Mouse (Mus musculus) gonadal fat pad, adult 2 months (tissue): ENCODE measurements around the gene Plcl2. TPM values are rescaled to one million over a fixed set of nuclear protein-coding genes. Genes with fewer than 3 reads are reported as not detected.
"Not testable (repeated sequence)": the region's sequence is repeated elsewhere in the genome, so short reads cannot be mapped to it uniquely, and the experiment has no call there.

Experiments used
- DNase-seq: peaks from one replicate; pipeline ENCODE4 v3.0.0-alpha.2; 2012; ENCODE audit warnings: low read depth
- polyA plus RNA-seq: library from polyadenylated mRNA; depleted of rRNA; stranded (reverse); fragments of >200 nt; gene quantifications from 2 replicates; pipeline ENCODE4 v1.2.3, GENCODE M21; 2012

Plcl2 gene
- polyA plus RNA-seq, 1 experiment, result 3.4 TPM

- DNase-seq, result no peak
These were observed 165.4 kb downstream of the Plcl2 start for GRCm38 (mm10) chr17:50674580-50674979.

- no peak for DNase-seq
These were observed 166.0 kb downstream of the Plcl2 start for GRCm38 (mm10) chr17:50675231-50675630.

- DNase-seq, result no peak
These were observed 168.1 kb downstream of the Plcl2 start for GRCm38 (mm10) chr17:50677334-50677733.

- no peak for DNase-seq
These were observed 168.9 kb downstream of the Plcl2 start for GRCm38 (mm10) chr17:50677978-50678712.

GRCm38 (mm10) chr17:50678748-50679147, 169.5 kb downstream of the Plcl2 start:
- no peak for DNase-seq

- DNase-seq, result no peak
These were observed 170.7 kb downstream of the Plcl2 start for GRCm38 (mm10) chr17:50679613-50680534.

- DNase-seq, result peak; percentile 6
These were observed 173.5 kb downstream of the Plcl2 start for GRCm38 (mm10) chr17:50682696-50683095.

- DNase-seq, result no peak
These were observed 175.9 kb downstream of the Plcl2 start for GRCm38 (mm10) chr17:50684960-50685645.

- DNase-seq, result no peak
These were observed 178.5 kb downstream of the Plcl2 start for GRCm38 (mm10) chr17:50687670-50688069.

- DNase-seq, result no peak
These were observed 178.9 kb downstream of the Plcl2 start for GRCm38 (mm10) chr17:50688135-50688534.

- not testable (repeated sequence) for DNase-seq
These were observed 189.2 kb downstream of the Plcl2 start for GRCm38 (mm10) chr17:50698410-50698809.

- no peak for DNase-seq
These were observed 201.5 kb downstream of the Plcl2 start for GRCm38 (mm10) chr17:50710497-50711222.

- no peak for DNase-seq
These were observed 208.4 kb downstream of the Plcl2 start for GRCm38 (mm10) chr17:50717586-50717985.

GRCm38 (mm10) chr17:50724376-50724775, 215.2 kb downstream of the Plcl2 start:
- DNase-seq, result no peak

- no peak for DNase-seq
These were observed 217.1 kb downstream of the Plcl2 start for GRCm38 (mm10) chr17:50726265-50726664.

- DNase-seq, result no peak
These were observed 219.8 kb downstream of the Plcl2 start for GRCm38 (mm10) chr17:50729031-50729430.

- no peak for DNase-seq
These were observed 220.4 kb downstream of the Plcl2 start for GRCm38 (mm10) chr17:50729577-50729976.

GRCm38 (mm10) chr17:50730896-50731295, 221.7 kb downstream of the Plcl2 start:
- DNase-seq, result no peak

GRCm38 (mm10) chr17:50731876-50732275, 222.7 kb downstream of the Plcl2 start:
- no peak for DNase-seq

- no peak for DNase-seq
These were observed 224.2 kb downstream of the Plcl2 start for GRCm38 (mm10) chr17:50733390-50733789.

GRCm38 (mm10) chr17:50734781-50735180, 225.6 kb downstream of the Plcl2 start:
- no peak for DNase-seq
